Mouse (Mus musculus) embryonic facial prominence, embryonic 10.5 days (tissue): ENCODE measurements around the gene Atp6v0a4. TPM values are rescaled to one million over a fixed set of nuclear protein-coding genes. Genes with fewer than 3 reads are reported as not detected.

Experiments
- DNase-seq: peaks from one replicate; pipeline ENCODE4 v3.0.0-alpha.2; 2017; ENCODE audit warnings: low spot score
- H3K27ac ChIP-seq: fragments of 300-500 bp; sonication (generic); replicated peaks from 2 replicates; pipeline ENCODE4 v1.5.1; 2016; ENCODE audit warnings: mild to moderate bottlenecking
- H3K27me3 ChIP-seq: fragments of 300-500 bp; sonication (generic); replicated peaks from 2 replicates; pipeline ENCODE4 v1.6.1; 2016; ENCODE audit warnings: low read depth, mild to moderate bottlenecking; ENCODE audit not compliant: poor library complexity, severe bottlenecking
- H3K36me3 ChIP-seq: fragments of 300-500 bp; sonication (generic); replicated peaks from 2 replicates; pipeline ENCODE4 v1.6.1; 2016; ENCODE audit warnings: mild to moderate bottlenecking, moderate library complexity
- H3K4me1 ChIP-seq: fragments of 300-500 bp; sonication (generic); 2 replicates; pipeline ENCODE4 v1.6.1; 2016
- H3K4me3 ChIP-seq: fragments of 300-500 bp; sonication (generic); 2 replicates; pipeline ENCODE4 v1.5.1; 2016; ENCODE audit warnings: mild to moderate bottlenecking, moderate library complexity
- H3K9me3 ChIP-seq: fragments of 300-500 bp; sonication (generic); 2 replicates; pipeline ENCODE4 v1.6.1; 2016; ENCODE audit warnings: mild to moderate bottlenecking
- WGBS: fragments of 180-500 bp; shearing (Covaris S2); methylation state at CpG from one replicate; pipeline ENCODE4 v1.1.7; 2016; 5-methylcytosine and 5-hydroxymethylcytosine counted together
- polyA plus RNA-seq: library from polyadenylated mRNA; unstranded; fragments of >200 nt; fragmentation: Nextera tagmentation; extraction: Ambion mirVana; gene quantifications from 2 replicates; pipeline ENCODE4 v1.2.1, GENCODE M21; 2016

Gene Atp6v0a4
- polyA plus RNA-seq, 1 experiment from 2014 or later, result 0.05 TPM

DNA sequence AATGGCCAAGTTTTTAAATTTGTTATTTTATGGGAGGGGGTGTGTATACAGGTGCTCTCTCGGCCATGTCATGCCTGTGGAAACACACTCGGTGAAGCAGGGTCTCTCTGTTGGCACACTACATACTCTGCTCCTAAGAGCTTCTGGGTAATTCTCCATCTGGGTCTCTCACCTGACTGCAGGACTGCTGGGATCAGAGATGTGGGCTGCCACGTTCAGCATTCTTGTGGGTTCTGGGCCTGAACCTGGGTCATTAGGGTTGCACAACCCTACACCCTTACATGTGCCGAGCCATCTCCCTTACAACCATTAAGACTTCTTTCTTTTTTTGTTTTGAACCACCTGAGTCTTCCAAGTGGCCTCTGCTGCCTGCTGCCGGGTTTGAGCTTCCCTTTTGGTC lies 2.5 kb downstream of the Atp6v0a4 start:
- H3K9me3 ChIP-seq, result no peaks in the 10 kb centered on the region
- 81% methylated on average over 5 of the region's 5 CpGs for WGBS
- no peaks in the 10 kb centered on the region for H3K27me3 ChIP-seq
- no peak overlapping the region for H3K4me3 ChIP-seq
- no peak overlapping the region for H3K27ac ChIP-seq
- DNase-seq, result no peak
- H3K4me1 ChIP-seq, result peaks cover 27% of the 10 kb centered on the region
- H3K36me3 ChIP-seq, result peaks cover 32% of the 10 kb centered on the region

DNA sequence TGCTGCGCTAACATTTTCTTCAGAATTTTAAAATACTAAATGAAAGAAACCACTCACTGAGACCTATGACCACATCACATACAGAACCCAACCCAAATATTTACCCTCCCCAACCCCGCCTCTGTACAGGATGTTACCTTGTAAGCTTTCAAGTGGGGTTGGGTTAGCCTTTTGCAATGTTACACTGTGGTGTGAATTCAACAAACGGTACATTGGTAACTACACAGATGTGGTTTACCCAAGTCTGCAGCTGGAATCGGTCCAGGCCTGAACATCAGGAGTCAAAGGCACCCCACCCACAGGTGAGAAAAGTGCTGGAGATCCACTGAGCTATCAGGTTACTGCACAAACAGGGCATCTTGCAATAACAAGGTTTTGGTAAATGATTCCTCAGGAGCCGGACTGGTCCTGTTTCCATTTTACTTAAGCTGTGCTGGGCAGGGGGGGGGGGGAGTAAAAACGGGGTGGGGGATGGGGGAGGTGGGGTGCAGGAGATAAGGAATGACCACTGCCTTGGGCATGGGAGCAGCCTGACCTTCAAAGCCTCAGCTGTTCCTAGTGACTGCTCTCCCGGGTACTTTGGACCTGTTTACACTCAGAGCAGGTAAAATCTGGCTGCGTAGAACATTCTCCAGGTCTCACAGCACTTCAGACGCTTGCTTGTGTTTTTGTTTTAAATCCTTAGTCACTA lies 3.6 kb downstream of the Atp6v0a4 start:
- Histone ChIP-seq H3K36me3 (peaks cover 22% of the 10 kb centered on the region), H3K4me1 (peaks cover 30% of the 10 kb centered on the region), H3K27ac (no peak overlapping the region), H3K4me3 (no peak overlapping the region), H3K27me3 (no peaks in the 10 kb centered on the region), H3K9me3 (no peaks in the 10 kb centered on the region)
- 60% methylated on average over 9 of the region's 9 CpGs for WGBS
- no peak for DNase-seq

DNA sequence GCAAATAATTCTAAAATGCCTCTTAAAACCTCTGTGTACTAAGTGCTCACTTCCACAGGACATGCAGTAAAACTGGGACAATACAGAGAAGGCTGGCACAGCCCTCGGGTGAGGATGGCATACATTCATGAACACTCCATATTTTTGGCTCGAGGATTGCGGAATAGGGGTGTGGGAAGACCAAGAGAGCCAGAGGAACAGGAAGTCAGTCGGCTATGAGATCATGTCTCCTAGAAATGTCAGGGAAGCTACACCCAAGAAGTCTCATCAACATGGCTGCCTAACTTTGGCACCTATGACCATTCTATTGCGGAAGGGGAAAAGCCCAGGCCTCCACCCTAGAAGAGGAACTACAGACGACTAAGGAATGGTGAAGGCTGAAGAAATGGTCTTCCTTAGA lies 6.0 kb downstream of the Atp6v0a4 start:
- 90% methylated on average over 6 of the region's 6 CpGs for WGBS
- no peak overlapping the region for H3K27ac ChIP-seq
- H3K4me1 ChIP-seq, result peaks cover 20% of the 10 kb centered on the region
- no peaks in the 10 kb centered on the region for H3K9me3 ChIP-seq
- 0 out of 2 replicates have a peak, but pooled peaks cover under 1% of the 10 kb centered on the region for H3K36me3 ChIP-seq
- no peak for DNase-seq
- no peak overlapping the region for H3K4me3 ChIP-seq
- no peaks in the 10 kb centered on the region for H3K27me3 ChIP-seq

DNA sequence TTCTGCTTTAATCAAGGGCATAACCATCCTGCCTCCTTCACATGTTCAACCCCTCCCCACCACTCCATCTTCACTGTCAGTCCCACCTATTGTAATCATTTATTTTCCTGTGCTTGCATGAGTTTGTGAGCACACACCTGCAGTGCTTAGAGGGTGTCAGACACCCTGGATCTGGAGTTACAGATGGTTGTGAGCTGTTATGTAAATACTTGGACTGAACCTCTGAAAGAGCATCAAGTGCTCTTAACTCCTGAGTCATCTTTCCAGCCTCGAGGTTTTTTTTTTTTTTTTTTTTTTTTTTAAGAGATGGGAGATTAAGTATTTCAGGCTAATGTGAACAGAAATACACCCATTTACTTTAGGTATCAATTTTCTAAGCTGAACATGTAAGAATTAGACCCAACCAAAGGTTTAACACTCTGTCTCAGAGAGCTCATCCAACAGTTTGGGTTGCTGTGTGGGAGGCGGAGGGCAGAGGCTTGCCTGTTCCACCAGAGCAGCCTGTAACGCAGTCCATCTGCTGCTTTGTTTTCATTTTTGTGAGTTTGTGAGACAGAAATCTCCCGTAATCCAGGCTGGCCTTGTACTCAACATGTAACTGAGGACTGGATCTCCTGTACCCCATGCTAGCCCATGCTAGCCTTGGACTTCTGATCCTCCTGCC lies 8.1 kb downstream of the Atp6v0a4 start:
- no peak overlapping the region for H3K27ac ChIP-seq
- no peak for DNase-seq
- no peak overlapping the region for H3K4me3 ChIP-seq
- no peaks in the 10 kb centered on the region for H3K27me3 ChIP-seq
- H3K4me1 ChIP-seq, result peaks cover 9% of the 10 kb centered on the region; the same call in 1 of the 2 replicates
- WGBS, result 63% methylated on average over 4 of the region's 4 CpGs
- H3K36me3 ChIP-seq, result no peaks in the 10 kb centered on the region
- no peaks in the 10 kb centered on the region for H3K9me3 ChIP-seq

DNA sequence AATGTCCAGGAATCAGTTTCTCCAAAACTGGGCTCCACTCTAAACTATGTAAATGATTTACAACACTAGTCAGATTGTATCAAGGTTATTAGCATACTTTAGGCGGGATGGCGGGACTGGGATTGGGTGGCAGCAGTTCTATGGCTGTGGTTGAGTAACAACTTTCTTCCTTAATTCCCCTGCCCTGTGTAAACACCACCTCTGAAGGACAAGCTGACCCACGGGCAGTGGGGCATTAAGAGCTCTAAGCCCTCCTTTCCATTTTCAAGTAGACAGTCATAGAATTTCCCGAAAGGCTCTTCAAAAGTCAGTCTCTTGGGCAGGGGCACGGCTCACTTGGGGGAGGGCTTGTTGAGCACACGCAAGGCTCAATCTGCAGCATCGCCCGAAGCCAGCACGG lies 13.5 kb downstream of the Atp6v0a4 start:
- Histone ChIP-seq H3K4me1 (peaks cover 17% of the 10 kb centered on the region), H3K9me3 (no peaks in the 10 kb centered on the region), H3K27ac (no peak overlapping the region), H3K36me3 (no peaks in the 10 kb centered on the region), H3K4me3 (no peak overlapping the region), H3K27me3 (peaks cover 12% of the 10 kb centered on the region; the same call in 1 of the 2 replicates)
- whole genome bisulfite sequencing, result 82% methylated on average over 9 of the region's 9 CpGs
- DNase-seq, result no peak

DNA sequence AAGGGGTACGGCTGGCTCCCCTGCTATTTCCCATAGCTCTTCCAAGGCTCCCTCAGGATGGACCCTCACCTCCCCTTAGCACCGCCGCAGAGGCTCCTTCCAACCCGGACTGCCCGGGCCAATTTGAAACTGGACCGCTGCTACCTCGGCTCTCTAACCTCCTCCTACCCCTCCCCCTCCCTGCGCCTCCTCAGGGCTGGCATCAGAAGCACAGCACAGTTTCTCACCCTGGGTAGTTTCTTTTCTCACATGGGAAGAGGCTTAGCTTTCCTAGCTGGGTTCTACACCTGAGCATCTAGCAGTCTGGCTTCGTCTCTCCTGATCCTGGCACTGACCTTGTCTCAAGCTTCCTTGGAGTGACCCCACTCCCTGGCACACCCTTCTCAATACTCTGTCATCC lies 14.5 kb downstream of the Atp6v0a4 start:
- WGBS, result 14% methylated on average over 9 of the region's 9 CpGs
- DNase-seq, result no peak
- no peak overlapping the region for H3K4me3 ChIP-seq

DNA sequence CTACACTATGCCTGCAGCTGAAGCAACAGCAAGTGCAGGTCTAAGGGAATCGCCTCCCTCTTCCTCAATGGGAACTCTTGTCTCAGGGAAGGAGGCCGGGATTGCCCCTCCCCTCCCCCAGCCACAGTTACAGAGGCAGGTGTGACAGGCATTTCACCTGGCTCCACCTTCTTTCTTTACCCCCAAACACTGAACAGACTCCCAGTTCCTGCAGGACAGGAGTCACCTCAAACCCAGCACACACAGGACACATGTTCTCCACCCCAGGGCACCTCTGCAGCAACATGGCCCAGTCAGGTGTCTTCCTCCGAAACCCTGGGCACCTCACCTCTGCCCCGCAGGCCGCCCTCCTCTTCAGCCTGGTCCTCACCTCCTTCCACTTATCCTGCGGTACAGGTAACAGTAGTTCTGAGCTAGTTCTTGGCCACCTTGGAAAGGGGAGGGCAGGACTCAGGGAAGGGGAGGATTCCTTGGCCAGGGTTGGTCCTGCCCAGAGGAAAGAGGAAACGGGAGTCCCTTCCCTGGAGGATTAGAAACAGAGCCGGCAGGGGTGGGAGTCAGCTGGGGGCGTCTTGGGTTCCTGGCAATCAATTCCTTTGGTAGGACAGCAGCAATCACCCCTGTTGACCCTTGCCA lies 15.1 kb downstream of the Atp6v0a4 start, which contains the start of gene Tmem213:
TSS of gene Tmem213 (plus strand) at position 96 of the 636 bp plus-strand sequence.
- Histone ChIP-seq H3K27me3 (peaks cover 12% of the 10 kb centered on the region; the same call in 1 of the 2 replicates), H3K9me3 (no peaks in the 10 kb centered on the region), H3K36me3 (no peaks in the 10 kb centered on the region), H3K4me1 (peaks cover 17% of the 10 kb centered on the region), H3K27ac (no peak within 1 kb of the TSS), H3K4me3 (no peak within 1 kb of the TSS)
- DNase-seq, result no peak
- 18% methylated on average over 9 of the region's 9 CpGs for WGBS

More for the DNA sequence above, 14.5 kb downstream of the Atp6v0a4 start:
- Histone ChIP-seq H3K27me3 (peaks cover 12% of the 10 kb centered on the region; the same call in 1 of the 2 replicates), H3K27ac (no peak overlapping the region), H3K4me1 (peaks cover 17% of the 10 kb centered on the region), H3K36me3 (no peaks in the 10 kb centered on the region), H3K9me3 (no peaks in the 10 kb centered on the region)

DNA sequence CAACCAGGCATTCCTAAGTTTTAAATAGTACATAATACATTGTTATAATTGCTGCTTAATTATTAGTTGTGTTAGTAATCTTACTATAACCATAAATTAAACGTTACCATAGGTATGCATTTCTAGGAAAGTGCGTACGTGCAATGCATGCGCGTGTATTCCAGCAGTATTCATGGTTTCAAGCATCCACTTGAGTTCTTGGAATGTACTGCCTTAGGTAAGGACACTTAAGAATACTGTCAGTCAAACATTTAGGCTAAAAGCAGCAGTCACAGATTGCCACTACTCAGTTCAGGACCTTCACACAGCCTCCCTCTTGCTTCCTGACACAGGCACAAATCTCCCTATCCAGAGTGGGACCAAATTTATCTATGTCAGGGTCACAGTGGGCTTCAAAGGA lies 15.9 kb downstream of the Atp6v0a4 start:
- Histone ChIP-seq H3K4me3 (no peak overlapping the region), H3K27me3 (peaks cover 12% of the 10 kb centered on the region; the same call in 1 of the 2 replicates), H3K27ac (no peak overlapping the region), H3K4me1 (peaks cover 21% of the 10 kb centered on the region), H3K36me3 (no peaks in the 10 kb centered on the region), H3K9me3 (no peaks in the 10 kb centered on the region)
- 88% methylated on average over 5 of the region's 5 CpGs for WGBS
- DNase-seq, result no peak

DNA sequence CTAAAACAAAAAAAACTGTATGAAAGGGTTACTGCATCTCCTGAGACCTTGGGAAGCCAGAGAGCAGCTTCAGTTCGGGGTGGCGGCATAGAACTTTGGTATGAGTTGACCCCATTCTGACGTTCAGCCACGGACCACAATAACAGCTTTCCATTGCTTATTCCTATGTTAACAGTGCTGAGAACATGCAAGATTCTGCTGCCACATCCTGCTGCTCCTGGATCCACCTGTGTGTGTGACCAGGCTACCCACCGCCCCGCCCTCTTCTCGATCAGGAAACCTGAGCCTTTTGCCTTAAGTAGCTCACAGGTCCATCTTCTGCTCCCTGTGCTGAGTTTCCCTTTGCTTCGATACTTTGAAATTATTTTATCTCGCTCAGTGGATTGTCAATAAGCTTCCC lies 18.5 kb downstream of the Atp6v0a4 start:
- Histone ChIP-seq H3K36me3 (no peaks in the 10 kb centered on the region), H3K4me3 (no peak overlapping the region), H3K4me1 (peaks cover 21% of the 10 kb centered on the region), H3K27me3 (peaks cover 12% of the 10 kb centered on the region; the same call in 1 of the 2 replicates), H3K27ac (no peak overlapping the region), H3K9me3 (no peaks in the 10 kb centered on the region)
- no peak for DNase-seq
- WGBS, result 88% methylated on average over 9 of the region's 9 CpGs

DNA sequence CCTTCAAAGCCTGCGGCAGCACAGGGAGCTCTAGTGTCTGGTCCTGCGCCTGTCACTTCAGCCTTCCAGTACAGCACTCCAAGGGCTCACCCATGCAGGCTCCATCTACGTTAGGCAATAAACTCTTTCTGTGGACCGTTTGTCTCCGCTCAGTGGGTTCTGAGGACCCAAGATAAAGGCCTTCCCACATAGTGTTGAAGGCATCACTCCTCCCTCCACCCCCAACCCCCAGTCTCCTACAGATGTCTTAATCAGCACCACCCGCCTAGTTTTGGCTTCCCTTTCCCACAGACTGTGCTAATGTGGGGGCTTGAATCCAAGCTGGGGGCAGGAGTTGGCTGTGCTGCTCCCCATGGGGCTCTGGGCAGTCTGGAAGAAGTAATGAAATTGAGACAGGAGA lies 20.6 kb downstream of the Atp6v0a4 start:
- Histone ChIP-seq H3K27me3 (peaks cover 1% of the 10 kb centered on the region; the same call in 1 of the 2 replicates), H3K4me3 (no peak overlapping the region), H3K9me3 (no peaks in the 10 kb centered on the region), H3K27ac (no peak overlapping the region), H3K4me1 (0 out of 2 replicates have a peak, but pooled peaks cover 8% of the 10 kb centered on the region), H3K36me3 (no peaks in the 10 kb centered on the region)
- 64% methylated on average over 6 of the region's 6 CpGs for WGBS
- DNase-seq, result no peak

DNA sequence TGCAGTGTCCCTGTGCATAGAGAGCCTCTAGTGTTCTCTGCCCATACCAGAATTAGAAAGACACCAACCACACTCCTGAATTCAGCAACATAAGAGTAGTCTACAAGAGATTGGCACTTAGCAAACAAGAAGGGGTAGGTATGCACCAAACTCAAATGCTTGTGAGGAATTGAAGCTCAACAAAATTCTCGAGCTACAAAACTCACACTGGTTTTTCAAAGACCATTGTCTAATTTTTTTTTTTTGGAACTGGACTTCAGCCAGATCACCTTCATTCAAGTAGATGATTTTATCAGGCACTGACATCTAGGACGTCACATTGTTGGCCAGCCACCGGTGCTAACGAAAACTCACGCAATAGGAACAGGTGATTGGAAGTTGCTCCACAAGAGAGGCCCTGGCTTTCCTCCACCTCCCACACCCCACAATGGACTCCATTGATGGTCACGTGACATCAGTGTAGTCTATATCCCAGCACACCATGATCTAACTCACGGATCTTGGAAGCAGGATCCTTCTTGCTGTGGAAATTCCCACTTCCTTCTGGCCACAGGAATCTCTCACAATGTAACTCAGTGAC lies 22.1 kb downstream of the Atp6v0a4 start:
- no peak overlapping the region for H3K27ac ChIP-seq

DNA sequence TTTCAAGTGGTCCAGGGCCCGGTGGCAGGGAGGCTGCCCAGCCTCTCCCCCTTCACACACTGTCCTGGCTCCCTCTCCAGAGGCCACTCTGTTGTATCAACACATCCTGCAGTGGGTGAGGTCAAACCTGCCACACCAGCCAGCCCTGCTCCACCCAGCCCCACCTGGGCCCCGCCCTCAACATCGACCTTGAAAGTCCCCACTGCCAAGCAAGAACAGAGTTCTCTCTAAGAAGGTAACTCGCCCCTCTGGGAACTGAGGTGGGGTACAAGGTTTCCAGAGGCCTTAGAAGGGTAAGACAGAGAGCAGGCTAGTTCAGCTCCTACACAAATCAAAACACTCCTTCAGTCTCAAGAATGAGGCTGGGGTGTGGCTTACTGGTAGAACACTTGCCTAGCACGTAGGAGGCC lies 27.4 kb downstream of the Atp6v0a4 start:
- H3K9me3 ChIP-seq, result no peaks in the 10 kb centered on the region
- no peaks in the 10 kb centered on the region for H3K27me3 ChIP-seq
- 61% methylated on average over 5 of the region's 5 CpGs for WGBS
- H3K36me3 ChIP-seq, result no peaks in the 10 kb centered on the region
- no peak overlapping the region for H3K4me3 ChIP-seq
- peaks cover 4% of the 10 kb centered on the region; the same call in 1 of the 2 replicates for H3K4me1 ChIP-seq
- no peak overlapping the region for H3K27ac ChIP-seq
- DNase-seq, result no peak

More for the DNA sequence above, 22.1 kb downstream of the Atp6v0a4 start:
- no peak overlapping the region for H3K4me3 ChIP-seq
- H3K9me3 ChIP-seq, result no peaks in the 10 kb centered on the region
- no peak for DNase-seq
- 0 out of 2 replicates have a peak, but pooled peaks cover 4% of the 10 kb centered on the region for H3K4me1 ChIP-seq
- 88% methylated on average over 7 of the region's 7 CpGs for WGBS
- no peaks in the 10 kb centered on the region for H3K36me3 ChIP-seq
- no peaks in the 10 kb centered on the region for H3K27me3 ChIP-seq
